Mouse (Mus musculus) urinary bladder, postnatal 14 days (tissue): ENCODE measurements around the gene Tmco1.

Experiments used
- DNase-seq: peaks from one replicate; pipeline ENCODE4 v3.0.0; 2021; ENCODE audit warnings: low spot score

The Tmco1 gene

GRCm38 (mm10) chr1:167283441-167284257 is 24.5 kb upstream of the Tmco1 start:
- peak; percentile 48 for DNase-seq

DNA sequence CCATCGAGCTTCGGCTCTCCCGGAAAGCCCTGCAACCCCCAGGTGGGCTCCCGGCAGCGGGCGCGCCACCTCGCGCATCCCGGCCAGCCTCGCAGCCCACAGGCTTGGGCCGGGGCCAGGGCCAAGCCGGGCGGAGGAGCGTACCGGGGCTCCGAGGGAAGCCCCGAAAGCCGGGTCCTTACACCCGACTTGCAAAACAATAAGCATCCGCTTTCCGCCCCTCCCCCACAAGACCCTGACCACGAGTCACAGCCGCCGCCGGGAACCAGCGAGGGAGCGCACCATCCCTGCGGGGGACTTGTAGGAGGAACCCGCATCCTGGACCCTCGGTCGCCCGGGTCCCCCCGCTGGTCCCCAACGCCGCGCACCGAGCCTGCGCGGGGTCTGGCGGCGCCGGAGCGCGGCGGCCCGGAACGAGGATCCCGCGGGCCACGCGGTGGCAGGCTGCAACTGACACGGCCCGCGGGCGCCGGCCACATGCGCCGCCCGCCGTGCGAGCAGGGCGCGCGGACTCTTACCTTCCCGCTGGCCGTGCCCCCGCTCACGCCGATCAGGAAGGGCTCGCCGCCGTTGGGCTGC is 23.8 kb upstream of the Tmco1 start:
- peak; percentile 46 for DNase-seq

DNA sequence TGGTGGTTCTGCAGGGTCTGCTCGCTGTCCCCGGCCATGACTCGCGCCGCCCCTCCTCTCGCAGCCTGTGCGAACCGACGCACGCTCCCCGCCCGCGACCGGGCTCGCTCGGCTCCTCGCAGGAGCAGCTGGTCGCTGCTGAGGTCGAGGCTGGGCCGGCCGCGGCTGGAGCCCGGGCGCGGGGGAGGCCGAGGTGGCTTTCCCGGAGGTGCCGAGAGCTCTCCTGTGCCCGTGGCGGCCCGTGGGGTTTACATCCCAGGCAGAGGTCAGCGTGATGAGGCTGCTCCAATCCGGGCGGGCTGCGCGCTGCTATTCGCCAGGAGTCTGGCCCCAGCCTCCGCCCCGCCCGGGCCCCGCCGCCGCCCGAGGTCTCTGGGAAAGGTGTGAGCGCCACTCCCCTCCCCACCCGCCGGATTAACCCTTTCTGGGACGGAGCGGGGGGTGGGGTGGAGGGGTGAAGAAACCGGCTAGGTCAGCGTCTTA is 23.3 kb upstream of the Tmco1 start:
- DNase-seq, result peak; percentile 91

DNA sequence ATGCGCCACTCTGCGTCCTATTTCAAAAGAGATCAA is 23.0 kb upstream of the Tmco1 start, which contains the start of gene Uck2:
TSS of gene Uck2 (minus strand) at position 1 of the 36 bp plus-strand sequence.
- DNase-seq, result no peak

DNA sequence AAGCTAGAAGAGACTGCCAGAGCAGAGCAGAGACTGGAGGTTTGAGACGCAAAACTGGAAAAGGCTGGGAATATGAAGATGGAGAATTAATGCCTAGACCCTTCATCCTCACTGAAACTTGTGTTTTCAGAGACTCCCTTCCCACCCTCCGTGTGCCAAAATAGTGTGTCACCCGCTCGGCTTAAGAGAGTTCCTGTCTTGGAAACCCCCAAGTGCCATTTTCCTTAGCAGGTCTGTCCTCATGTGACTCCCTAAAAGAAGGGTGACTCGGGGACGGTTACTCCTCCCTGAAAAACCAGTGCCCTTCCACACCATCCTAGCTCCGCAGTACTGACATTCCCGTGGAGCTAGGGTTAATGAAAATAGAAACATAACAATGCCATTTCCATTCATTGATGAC is 22.8 kb upstream of the Tmco1 start:
- no peak for DNase-seq

- no peak for DNase-seq
These were observed 21.0 kb upstream of the Tmco1 start for GRCm38 (mm10) chr1:167287156-167287555.

- no peak for DNase-seq
These were observed 19.3 kb upstream of the Tmco1 start for GRCm38 (mm10) chr1:167288665-167289538.

- DNase-seq, result no peak
These were observed 18.5 kb upstream of the Tmco1 start for GRCm38 (mm10) chr1:167289567-167290262.

DNA sequence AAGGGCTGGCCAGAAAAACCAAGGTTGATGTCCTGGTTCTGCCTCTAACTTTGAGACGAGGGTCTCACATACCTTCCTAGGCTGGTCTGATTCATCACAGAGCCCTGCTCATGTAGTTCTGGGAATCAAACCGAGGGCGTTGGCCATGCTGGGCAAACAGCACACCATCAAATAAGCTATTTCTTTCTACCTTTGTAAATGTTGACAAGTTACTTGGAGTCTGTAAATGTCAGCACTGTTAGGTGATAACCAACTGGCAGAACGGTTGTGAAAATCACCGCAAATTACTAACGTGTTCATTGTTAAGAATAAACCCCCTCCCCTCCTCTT is 17.9 kb upstream of the Tmco1 start:
- DNase-seq, result no peak

- no peak for DNase-seq
These were observed 16.6 kb upstream of the Tmco1 start for GRCm38 (mm10) chr1:167291610-167292009.

- peak; percentile 48 for DNase-seq
These were observed 15.7 kb upstream of the Tmco1 start for GRCm38 (mm10) chr1:167292447-167292846.

DNA sequence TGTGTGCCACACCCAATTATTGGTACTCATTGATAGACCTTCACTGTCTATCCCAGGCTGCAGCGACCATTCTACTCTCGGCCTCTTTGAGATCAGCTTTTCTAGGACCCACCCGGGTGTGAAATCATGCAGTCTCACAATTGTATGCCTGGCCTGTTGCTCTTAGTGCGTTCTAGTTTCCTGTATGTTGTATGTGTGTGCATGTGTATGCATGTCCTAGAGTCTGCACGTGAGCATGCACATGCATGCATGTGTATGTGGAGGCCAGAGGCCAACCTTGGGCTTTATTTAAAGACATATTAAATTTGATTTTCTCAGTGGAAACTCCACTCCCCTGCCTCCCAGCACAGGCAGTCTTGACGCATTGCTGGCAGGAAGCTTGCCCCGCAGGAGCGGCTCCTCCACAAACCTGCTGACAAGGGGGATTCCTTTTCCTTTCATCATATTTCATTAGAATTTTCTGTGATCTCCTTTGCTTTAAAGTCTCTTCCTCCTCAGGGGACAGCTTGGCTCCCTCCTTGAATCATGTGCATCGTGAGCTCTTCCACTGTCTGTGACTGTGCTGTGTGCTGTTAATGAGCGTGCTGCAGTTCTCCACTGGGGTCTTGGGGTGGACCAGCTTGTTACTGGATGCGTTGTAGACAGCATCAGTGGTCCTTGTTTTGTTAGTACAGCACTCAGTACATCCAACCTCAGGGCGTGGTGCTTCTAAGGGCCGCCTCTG is 12.3 kb upstream of the Tmco1 start:
- no peak for DNase-seq

GRCm38 (mm10) chr1:167300122-167300521 is 8.1 kb upstream of the Tmco1 start:
- no peak for DNase-seq

DNA sequence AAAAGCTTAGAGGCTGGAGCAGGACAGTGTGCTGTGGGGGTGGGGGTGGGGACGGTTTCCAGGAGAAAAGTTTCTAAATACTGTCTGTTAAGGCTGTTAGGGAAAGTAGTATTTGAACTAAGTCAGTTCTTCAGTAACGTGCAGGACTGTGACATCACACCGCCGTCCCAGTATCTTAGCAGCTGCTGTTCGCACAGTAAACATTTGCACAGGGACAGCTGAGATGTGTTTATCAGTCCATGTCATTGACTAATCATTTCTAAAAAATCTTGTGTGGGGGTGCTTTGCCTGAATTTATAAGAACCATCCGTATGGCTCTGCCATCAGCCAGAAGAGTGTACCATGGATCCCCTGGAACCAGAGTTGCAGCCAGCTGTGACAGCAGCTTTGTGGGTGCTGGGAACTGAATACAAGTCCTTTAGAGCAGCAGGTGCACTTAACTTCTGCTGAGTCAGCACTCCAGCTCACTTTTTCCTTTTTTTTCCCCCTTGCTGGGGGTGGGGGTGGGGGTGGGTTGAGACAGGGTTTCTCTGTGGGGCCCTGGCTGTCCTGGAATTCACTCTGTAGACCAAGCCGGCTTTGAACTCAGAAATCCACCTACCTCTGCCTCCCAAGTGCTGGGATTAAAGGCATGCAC is 2.6 kb upstream of the Tmco1 start:
- DNase-seq, result no peak

GRCm38 (mm10) chr1:167306451-167307240 is 1.5 kb upstream of the Tmco1 start:
- DNase-seq, result peak; percentile 41

- no peak for DNase-seq
These were observed 504 bp upstream of the Tmco1 start for GRCm38 (mm10) chr1:167307674-167308073.

DNA sequence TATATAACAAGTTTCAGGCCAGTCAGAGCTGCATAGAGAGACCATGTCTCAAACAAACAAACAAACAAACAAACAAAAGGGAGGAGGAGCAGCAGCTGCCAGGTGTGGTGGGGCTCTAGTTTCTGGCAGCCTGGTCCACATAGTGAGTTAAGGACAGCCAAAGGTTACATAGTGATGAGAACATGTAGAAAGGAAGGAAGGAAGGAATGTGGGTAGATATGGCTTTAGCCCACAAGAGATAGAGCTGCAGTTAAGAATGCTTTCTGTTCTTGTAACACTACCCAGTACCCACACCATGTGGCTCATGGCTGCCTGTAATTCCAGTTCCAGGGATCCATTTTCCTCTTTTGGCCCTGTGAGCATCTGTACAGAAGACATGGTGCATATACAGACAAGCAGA is 4.2 kb downstream of the Tmco1 start:
- no peak for DNase-seq

DNA sequence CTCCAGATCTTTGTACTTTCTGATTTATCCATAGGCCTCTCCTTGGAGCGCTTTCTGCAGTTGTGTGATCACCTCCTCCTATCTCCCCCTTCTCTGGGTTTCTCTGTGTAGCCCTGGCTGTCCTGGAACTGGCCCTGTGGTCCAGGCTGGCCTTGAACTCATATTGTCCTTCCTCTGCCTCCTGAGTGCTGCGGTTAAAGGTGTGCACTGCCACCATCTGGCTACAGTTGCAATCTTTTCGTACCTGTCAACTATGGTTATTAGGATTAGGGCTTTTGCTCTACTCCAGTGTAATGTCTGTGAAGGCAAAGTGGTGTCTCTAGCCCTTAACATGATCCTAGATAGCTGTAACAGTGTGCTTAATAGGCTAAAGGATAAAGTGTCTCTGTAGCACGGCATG is 5.0 kb downstream of the Tmco1 start:
- DNase-seq, result no peak

GRCm38 (mm10) chr1:167321691-167322090 is 13.5 kb downstream of the Tmco1 start:
- DNase-seq, result no peak

GRCm38 (mm10) chr1:167328776-167329175 is 20.6 kb downstream of the Tmco1 start:
- DNase-seq, result no peak

GRCm38 (mm10) chr1:167331106-167331505 is 22.9 kb downstream of the Tmco1 start:
- no peak for DNase-seq
